Mouse (Mus musculus) cerebellum, adult 2 months (tissue): ENCODE results near the gene Ffar3. TPM values are rescaled to one million over a fixed set of nuclear protein-coding genes. Genes with fewer than 3 reads are reported as not detected.
A peak's percentile ranks its signal among the peaks of the same experiment; 100 is the strongest.

Source experiments
- DNase-seq, 2 experiments: peaks; one replicate each; pipeline ENCODE4 v3.0.0; 2021
- H3K27ac ChIP-seq: fragments of 200-500 bp; 2 replicates; pipeline ENCODE4 v1.5.1; 2012; ENCODE audit warnings: low read length, control low read depth, inconsistent platforms; ENCODE audit not compliant: insufficient read depth
- H3K27me3 ChIP-seq: fragments of 200-500 bp; 2 replicates; pipeline ENCODE4 v1.6.1; 2012; ENCODE audit warnings: inconsistent platforms, mild to moderate bottlenecking, low read length, moderate library complexity; ENCODE audit not compliant: control insufficient read depth, insufficient read depth
- H3K4me1 ChIP-seq: fragments of 200-500 bp; 2 replicates; pipeline ENCODE4 v1.6.1; 2011; ENCODE audit warnings: low read length; ENCODE audit not compliant: control insufficient read depth, insufficient read depth
- H3K4me3 ChIP-seq: fragments of 200-500 bp; replicated peaks from 2 replicates; pipeline ENCODE3; 2011; ENCODE audit warnings: mild to moderate bottlenecking, low read depth, low read length, control low read depth; ENCODE audit not compliant: insufficient read depth
- CTCF ChIP-seq: fragments of 200-500 bp; IDR thresholded peaks from 2 replicates; pipeline ENCODE4 v1.5.1; 2011; ENCODE audit warnings: low read depth, mild to moderate bottlenecking, control low read depth, low read length, moderate library complexity, borderline replicate concordance; ENCODE audit not compliant: insufficient read depth
- POLR2A ChIP-seq: fragments of 200-500 bp; IDR thresholded peaks from 2 replicates; pipeline ENCODE4 v1.6.1; 2011; ENCODE audit warnings: low read length, control low read depth, borderline replicate concordance; ENCODE audit not compliant: insufficient read depth
- WGBS: fragments of 180-500 bp; shearing (Covaris S2); methylation state at CpG from one replicate; pipeline ENCODE4 v1.1.7; 2018; 5-methylcytosine and 5-hydroxymethylcytosine counted together
- polyA plus RNA-seq: library from polyadenylated mRNA; depleted of rRNA; stranded (reverse); fragments of >200 nt; gene quantifications from 2 replicates; pipeline ENCODE4 v1.2.3, GENCODE M21; 2012

Ffar3 gene
- polyA plus RNA-seq, 1 experiment, result not detected

DNA sequence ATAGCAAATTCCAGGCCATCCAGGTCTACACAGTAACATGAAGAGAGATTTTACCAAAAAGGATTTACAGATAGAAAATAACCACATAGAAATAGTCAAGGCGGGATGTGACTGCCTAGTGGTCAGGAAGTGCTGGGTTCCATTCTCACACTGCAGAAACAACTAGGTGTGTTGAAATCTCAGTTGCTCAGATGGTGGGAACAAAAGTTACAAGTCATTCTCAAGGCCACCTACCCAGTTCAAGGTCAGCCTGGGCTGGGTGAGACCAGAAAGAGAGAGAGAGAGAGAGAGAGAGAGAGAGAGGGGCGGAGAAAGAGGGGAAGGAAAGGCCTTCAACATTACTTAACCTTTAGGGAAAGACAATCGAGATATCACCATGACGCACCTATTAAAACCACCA, 30.9 kb upstream of the Ffar3 start:
- Histone ChIP-seq H3K4me3 (no peak overlapping the region), H3K27me3 (no peaks in the 10 kb centered on the region; the same call in 1 of the 2 replicates), H3K27ac (no peak overlapping the region), H3K4me1 (no peaks in the 10 kb centered on the region)
- no peak for TF ChIP-seq POLR2A
- no peak for TF ChIP-seq CTCF
- DNase-seq, result no peak
- WGBS, result 67% methylated on average over 4 of the region's 4 CpGs

DNA sequence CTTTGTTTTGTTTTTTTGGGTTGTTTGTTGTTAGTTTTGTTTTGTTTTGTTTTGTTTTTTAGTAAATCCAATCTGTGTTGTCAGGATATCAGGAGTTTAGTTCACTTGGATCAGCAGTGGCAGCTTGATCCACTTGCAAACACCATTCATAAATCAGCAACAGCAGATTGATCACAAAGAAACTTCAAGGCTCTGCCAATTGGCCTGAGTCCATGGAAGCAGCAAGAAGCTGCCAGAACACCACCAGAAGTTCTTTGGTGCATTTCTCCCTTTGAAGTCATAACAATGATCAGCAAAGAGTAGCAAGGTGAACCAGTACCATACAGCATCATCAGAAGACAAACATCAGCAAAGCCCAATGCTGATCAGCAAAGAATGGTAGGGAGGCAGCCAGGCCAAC, 28.1 kb upstream of the Ffar3 start:
- no peak for DNase-seq
- Histone ChIP-seq H3K4me3 (no peak overlapping the region), H3K4me1 (no peaks in the 10 kb centered on the region), H3K27me3 (no peaks in the 10 kb centered on the region; the same call in 1 of the 2 replicates), H3K27ac (no peak overlapping the region)
- TF ChIP-seq CTCF, result no peak
- TF ChIP-seq POLR2A, result no peak

- Histone ChIP-seq H3K27ac (no peak overlapping the region), H3K4me1 (no peaks in the 10 kb centered on the region), H3K4me3 (no peak overlapping the region), H3K27me3 (no peaks in the 10 kb centered on the region; the same call in 1 of the 2 replicates)
- DNase-seq, result no peak
- no peak for TF ChIP-seq CTCF
- WGBS, result 82% methylated on average over 3 of the region's 3 CpGs
Measured at GRCm38 (mm10) chr7:30881367-30881766, 25.4 kb upstream of the Ffar3 start.

DNA sequence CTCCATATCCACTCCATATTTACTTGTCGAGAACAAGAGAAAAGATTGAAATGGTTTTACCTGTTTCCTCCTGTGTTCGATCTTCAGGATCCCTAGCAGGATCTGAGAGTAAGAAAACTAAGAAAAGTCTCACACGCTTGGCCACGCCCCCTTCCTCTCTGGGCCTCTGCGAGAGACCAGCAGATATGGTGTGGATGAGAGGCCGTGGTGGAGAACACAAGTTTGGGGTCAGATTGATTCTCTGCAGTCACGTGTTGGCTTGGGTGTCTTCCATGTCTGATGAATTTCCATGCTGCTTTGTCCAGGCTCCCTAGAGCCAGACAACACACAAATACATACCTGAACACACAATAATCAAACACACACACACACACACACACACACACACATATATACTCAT, 24.2 kb upstream of the Ffar3 start, which contains the start of gene Cd22:
Cd22 (minus strand) TSS at position 167 of the 400 bp plus-strand sequence.
- TF ChIP-seq POLR2A (no peak), CTCF (no peak)
- H3K27me3 ChIP-seq, result no peaks in the 10 kb centered on the region; the same call in 1 of the 2 replicates
- no peak within 1 kb of the TSS for H3K4me3 ChIP-seq
- no peak within 1 kb of the TSS for H3K27ac ChIP-seq
- no peaks in the 10 kb centered on the region for H3K4me1 ChIP-seq
- DNase-seq, result no peak
- WGBS, result 73% methylated on average over 7 of the region's 7 CpGs

GRCm38 (mm10) chr7:30878950-30879349, 23.0 kb upstream of the Ffar3 start:
- TF ChIP-seq POLR2A, result no peak
- no peak for TF ChIP-seq CTCF
- Histone ChIP-seq H3K27ac (no peak overlapping the region), H3K4me3 (no peak overlapping the region), H3K4me1 (no peaks in the 10 kb centered on the region), H3K27me3 (no peaks in the 10 kb centered on the region; the same call in 1 of the 2 replicates)
- no peak for DNase-seq
- 70% methylated on average over 6 of the region's 6 CpGs for WGBS

DNA sequence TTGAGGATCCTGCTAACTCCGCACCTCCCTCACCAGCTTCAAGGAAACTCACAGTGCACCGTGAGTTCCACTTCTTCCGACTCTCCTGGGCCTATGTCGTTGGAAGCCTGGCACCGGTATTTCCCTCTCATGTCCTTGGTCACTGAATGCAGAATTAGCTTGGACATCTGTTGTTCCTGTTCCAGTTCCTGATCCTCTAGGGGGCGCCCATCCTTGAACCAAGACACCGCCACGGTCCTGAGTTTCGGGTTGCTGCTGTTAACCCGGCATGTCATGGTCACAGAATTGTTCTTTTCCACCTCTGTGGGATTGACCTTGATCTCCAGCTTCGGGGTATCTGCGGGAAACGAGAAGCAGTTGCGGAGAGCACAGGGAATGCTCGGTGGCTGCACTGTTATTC, 17.1 kb upstream of the Ffar3 start:
- WGBS, result 17% methylated on average over 15 of the region's 15 CpGs
- Histone ChIP-seq H3K27ac (no peak overlapping the region), H3K4me1 (no peaks in the 10 kb centered on the region), H3K27me3 (no peaks in the 10 kb centered on the region), H3K4me3 (no peak overlapping the region)
- peak; percentile 61 to 64 for DNase-seq
- TF ChIP-seq POLR2A (no peak), CTCF (peak; percentile 63)

DNA sequence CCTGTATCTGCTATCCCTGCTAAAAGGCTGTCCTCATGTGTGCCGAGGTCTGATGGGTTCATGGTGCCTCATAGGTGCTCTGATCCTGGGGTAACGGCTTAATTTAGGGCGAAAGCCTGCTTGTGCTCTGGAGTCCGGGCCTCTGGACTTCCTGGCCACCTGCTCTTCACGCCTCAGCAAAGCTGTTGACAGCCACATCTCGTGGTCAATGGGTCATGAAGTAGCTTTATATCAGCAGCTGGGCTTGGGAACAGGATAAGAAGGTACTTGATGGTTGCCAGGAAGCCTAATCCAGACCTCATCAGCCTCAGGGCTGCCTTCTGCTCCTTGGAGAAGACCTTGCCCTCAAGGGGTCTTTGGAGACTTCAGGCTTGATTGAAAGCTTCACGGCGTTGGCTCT, 7.4 kb upstream of the Ffar3 start:
- Histone ChIP-seq H3K27ac (no peak overlapping the region), H3K4me1 (no peaks in the 10 kb centered on the region), H3K4me3 (no peak overlapping the region), H3K27me3 (no peaks in the 10 kb centered on the region)
- TF ChIP-seq CTCF (no peak), POLR2A (no peak)
- no peak for DNase-seq
- WGBS, result 41% methylated on average over 8 of the region's 8 CpGs

- no peaks in the 10 kb centered on the region for H3K4me1 ChIP-seq
- no peak within 1 kb of the TSS for H3K27ac ChIP-seq
- H3K4me3 ChIP-seq, result no peak within 1 kb of the TSS
- WGBS, result 81% methylated on average over 12 of the region's 12 CpGs
- TF ChIP-seq POLR2A, result no peak
- TF ChIP-seq CTCF, result no peak
- DNase-seq, result no peak
- no peaks in the 10 kb centered on the region for H3K27me3 ChIP-seq
Measured at GRCm38 (mm10) chr7:30861464-30861863, 5.5 kb upstream of the Ffar3 start, which contains the start of gene Ffar1. Gene Ffar1, minus strand, starts transcription at chr7:30861564.

- no peak overlapping the region for H3K27ac ChIP-seq
- TF ChIP-seq POLR2A (no peak), CTCF (peak; percentile 68; the same call in 1 of the 2 replicates)
- 9% methylated on average over 15 of the region's 16 CpGs for WGBS
- peak; percentile 32 to 40 for DNase-seq
- no peaks in the 10 kb centered on the region for H3K27me3 ChIP-seq
- peak overlapping the region; percentile 26 for H3K4me3 ChIP-seq
- H3K4me1 ChIP-seq, result no peaks in the 10 kb centered on the region
Measured at GRCm38 (mm10) chr7:30859635-30860402, 3.8 kb upstream of the Ffar3 start.
